Mouse (Mus musculus) kidney, postnatal 0 days (tissue): ENCODE measurements around the gene Kctd2. TPM values are rescaled to one million over a fixed set of nuclear protein-coding genes. Genes with fewer than 3 reads are reported as not detected.
A peak's percentile ranks its signal among the peaks of the same experiment; 100 is the strongest.

Experiments used
- ATAC-seq: fragments of 200-750 bp; cut with Nextera tagmentation; replicated peaks from 2 replicates; pipeline ENCODE4 v1.8.0; 2017; ENCODE audit warnings: low read depth, moderate number of reproducible peaks, moderate TSS enrichment, moderate library complexity; ENCODE audit not compliant: low FRiP score
- DNase-seq: peaks from one replicate; pipeline ENCODE4 v3.0.0-alpha.2; 2016; ENCODE audit warnings: low spot score
- H3K27ac ChIP-seq: fragments of 300-500 bp; sonication (generic); 2 replicates; pipeline ENCODE4 v1.5.1; 2014; ENCODE audit warnings: mild to moderate bottlenecking
- H3K27me3 ChIP-seq: fragments of 300-500 bp; sonication (generic); 2 replicates; pipeline ENCODE4 v1.6.1; 2014; ENCODE audit warnings: low read length, mixed read lengths; ENCODE audit not compliant: insufficient read depth
- H3K36me3 ChIP-seq: fragments of 300-500 bp; sonication (generic); 2 replicates; pipeline ENCODE4 v1.6.1; 2014; ENCODE audit warnings: low read length, mixed read lengths; ENCODE audit not compliant: insufficient read depth
- H3K4me1 ChIP-seq: fragments of 300-500 bp; sonication (generic); replicated peaks from 2 replicates; pipeline ENCODE4 v1.6.1; 2014; ENCODE audit warnings: antibody characterized with exemption, low read length, mixed read lengths; ENCODE audit not compliant: insufficient read depth
- H3K4me2 ChIP-seq: fragments of 300-500 bp; sonication (generic); 2 replicates; pipeline ENCODE4 v1.6.1; 2014; ENCODE audit warnings: mild to moderate bottlenecking, low read length, moderate library complexity, mixed read lengths
- H3K4me3 ChIP-seq: fragments of 300-500 bp; sonication (generic); replicated peaks from 2 replicates; pipeline ENCODE4 v1.5.1; 2014; ENCODE audit warnings: low read depth, low read length
- H3K9ac ChIP-seq: fragments of 300-500 bp; sonication (generic); 2 replicates; pipeline ENCODE4 v1.6.1; 2014; ENCODE audit warnings: low read depth, low read length
- H3K9me3 ChIP-seq: fragments of 300-500 bp; sonication (generic); replicated peaks from 2 replicates; pipeline ENCODE4 v1.6.1; 2016; ENCODE audit warnings: low read length, inconsistent platforms, mixed read lengths
- CTCF ChIP-seq: IDR thresholded peaks from 2 replicates; pipeline ENCODE4 v1.5.1; 2016; ENCODE audit warnings: antibody characterized with exemption, low read depth, mild to moderate bottlenecking, moderate library complexity
- WGBS: fragments of 180-500 bp; shearing (Covaris S2); extraction: QIAGEN DNeasy Blood & Tissue Kit; methylation state at CpG from one replicate; pipeline ENCODE4 v1.1.7; 2014; 5-methylcytosine and 5-hydroxymethylcytosine counted together
- polyA plus RNA-seq: library from polyadenylated mRNA; unstranded; fragments of >200 nt; fragmentation: Nextera tagmentation; extraction: Ambion mirVana; gene quantifications from 2 replicates; pipeline ENCODE4 v1.2.1, GENCODE M21; 2015

Kctd2 gene
- polyA plus RNA-seq, 1 experiment from 2014 or later = 22.2 TPM

- H3K36me3 ChIP-seq = 0 out of 2 replicates have a peak, but pooled peaks cover 6% of the 10 kb centered on the region
- WGBS = 77% methylated on average over 6 of the region's 6 CpGs
- H3K27ac ChIP-seq = peak overlapping the region; percentile 42; the same call in 1 of the 2 replicates
- no peak for DNase-seq
- no peak overlapping the region for H3K4me3 ChIP-seq
- no peak for ATAC-seq
- H3K9me3 ChIP-seq = no peaks in the 10 kb centered on the region
- TF ChIP-seq CTCF = 0 out of 2 replicates have a peak, but pooled peaks have one; percentile 22
- peaks cover 8% of the 10 kb centered on the region; the same call in 1 of the 2 replicates for H3K4me1 ChIP-seq
- H3K27me3 ChIP-seq = no peaks in the 10 kb centered on the region
- no peak overlapping the region for H3K9ac ChIP-seq
- no peak overlapping the region for H3K4me2 ChIP-seq
These were observed 11.5 kb upstream of the Kctd2 start for GRCm38 (mm10) chr11:115408266-115408920.

GRCm38 (mm10) chr11:115409556-115409955 is 10.4 kb upstream of the Kctd2 start:
- peaks cover 4% of the 10 kb centered on the region; the same call in 1 of the 2 replicates for H3K4me1 ChIP-seq
- DNase-seq (no peak), ATAC-seq (no peak)
- H3K4me2 ChIP-seq = no peak overlapping the region
- 0 out of 2 replicates have a peak, but pooled peaks cover 6% of the 10 kb centered on the region for H3K36me3 ChIP-seq
- H3K4me3 ChIP-seq = no peak overlapping the region
- no peaks in the 10 kb centered on the region for H3K27me3 ChIP-seq
- TF ChIP-seq CTCF = no peak
- no peaks in the 10 kb centered on the region for H3K9me3 ChIP-seq
- H3K9ac ChIP-seq = no peak overlapping the region
- no peak overlapping the region for H3K27ac ChIP-seq
- 88% methylated on average over 7 of the region's 7 CpGs for whole genome bisulfite sequencing

GRCm38 (mm10) chr11:115420336-115421190 is 635 bp downstream of the Kctd2 start:
- peak overlapping the region; percentile 98 for H3K4me3 ChIP-seq
- DNase-seq = peak; percentile 69
- peak; percentile 67 for ATAC-seq
- peak overlapping the region; percentile 95 for H3K9ac ChIP-seq
- TF ChIP-seq CTCF = peak; percentile 14; the same call in 1 of the 2 replicates
- peaks cover 21% of the 10 kb centered on the region; the same call in 1 of the 2 replicates for H3K36me3 ChIP-seq
- H3K4me2 ChIP-seq = peak overlapping the region; percentile 97
- under 1% methylated on average over 45 of the region's 45 CpGs for WGBS
- no peaks in the 10 kb centered on the region for H3K27me3 ChIP-seq
- H3K27ac ChIP-seq = peak overlapping the region; percentile 86
- H3K4me1 ChIP-seq = peaks cover 13% of the 10 kb centered on the region; the same call in 1 of the 2 replicates
- no peaks in the 10 kb centered on the region for H3K9me3 ChIP-seq

GRCm38 (mm10) chr11:115421328-115421727 is 1.4 kb downstream of the Kctd2 start:
- Histone ChIP-seq H3K9me3 (no peaks in the 10 kb centered on the region), H3K36me3 (peaks cover 18% of the 10 kb centered on the region; the same call in 1 of the 2 replicates), H3K4me2 (peak overlapping the region; percentile 97), H3K27me3 (no peaks in the 10 kb centered on the region), H3K4me3 (peak overlapping the region; percentile 98; the same call in 1 of the 2 replicates), H3K9ac (0 out of 2 replicates have a peak overlapping the region, but pooled peaks have one; percentile 27), H3K27ac (no peak overlapping the region), H3K4me1 (peaks cover 13% of the 10 kb centered on the region; the same call in 1 of the 2 replicates)
- no peak for ATAC-seq
- TF ChIP-seq CTCF = no peak
- DNase-seq = no peak
- 41% methylated on average over 1 of the region's 1 CpGs for WGBS

- Histone ChIP-seq H3K27ac (no peak overlapping the region), H3K4me3 (no peak overlapping the region), H3K4me2 (no peak overlapping the region), H3K9me3 (no peaks in the 10 kb centered on the region), H3K9ac (no peak overlapping the region), H3K27me3 (no peaks in the 10 kb centered on the region), H3K4me1 (peaks cover 13% of the 10 kb centered on the region; the same call in 1 of the 2 replicates), H3K36me3 (peaks cover 22% of the 10 kb centered on the region; the same call in 1 of the 2 replicates)
- ATAC-seq (no peak), DNase-seq (no peak)
- WGBS = 88% methylated on average over 16 of the region's 16 CpGs
- no peak for TF ChIP-seq CTCF
These were observed 2.0 kb downstream of the Kctd2 start for GRCm38 (mm10) chr11:115421972-115422371.

GRCm38 (mm10) chr11:115423091-115423490 is 3.2 kb downstream of the Kctd2 start:
- 83% methylated on average over 3 of the region's 3 CpGs for WGBS
- no peak overlapping the region for H3K9ac ChIP-seq
- ATAC-seq = no peak
- H3K36me3 ChIP-seq = peaks cover 23% of the 10 kb centered on the region; the same call in 1 of the 2 replicates
- H3K9me3 ChIP-seq = no peaks in the 10 kb centered on the region
- H3K4me1 ChIP-seq = peaks cover 13% of the 10 kb centered on the region; the same call in 1 of the 2 replicates
- H3K27me3 ChIP-seq = no peaks in the 10 kb centered on the region
- H3K4me3 ChIP-seq = no peak overlapping the region
- no peak overlapping the region for H3K4me2 ChIP-seq
- no peak overlapping the region for H3K27ac ChIP-seq
- no peak for TF ChIP-seq CTCF
- DNase-seq = no peak
